Mouse (Mus musculus): ENCODE results near the gene Akap5. TPM values are rescaled to one million over a fixed set of nuclear protein-coding genes. Genes with fewer than 3 reads are reported as not detected.

The Akap5 gene
- polyA plus RNA-seq, 1 experiment: 4.3 TPM

GRCm38 (mm10) chr12:76288494-76288893, 36.2 kb upstream of the Akap5 start:
- Histone ChIP-seq H3K4me3 (replicated peaks; ENCODE audit: control insufficient read depth, low read depth, low read length) (no peak overlapping the region), H3K4me1 (ENCODE audit: control insufficient read depth, insufficient read depth, low read length) (no peaks in the 10 kb centered on the region), H3K27ac (ENCODE audit: control insufficient read depth, insufficient read depth, low read depth, low read length, poor library complexity) (no peak overlapping the region)
- TF ChIP-seq CTCF (IDR thresholded peaks at IDR 0.05; ENCODE audit: control insufficient read depth, insufficient read depth, low read length): no peak
- no peak for TF ChIP-seq POLR2A (IDR thresholded peaks at IDR 0.05; ENCODE audit: borderline replicate concordance, control insufficient read depth, low read depth, low read length)
- 90% methylated on average over 5 of the region's 5 CpGs for WGBS

- no peak for TF ChIP-seq CTCF (IDR thresholded peaks at IDR 0.05; ENCODE audit: control insufficient read depth, insufficient read depth, low read length)
- no peak for TF ChIP-seq POLR2A (IDR thresholded peaks at IDR 0.05; ENCODE audit: borderline replicate concordance, control insufficient read depth, low read depth, low read length)
- Histone ChIP-seq H3K4me1 (ENCODE audit: control insufficient read depth, insufficient read depth, low read length) (no peaks in the 10 kb centered on the region), H3K4me3 (replicated peaks; ENCODE audit: control insufficient read depth, low read depth, low read length) (no peak overlapping the region), H3K27ac (ENCODE audit: control insufficient read depth, insufficient read depth, low read depth, low read length, poor library complexity) (no peak overlapping the region)
- 93% methylated on average over 12 of the region's 12 CpGs for WGBS
Measured at GRCm38 (mm10) chr12:76289428-76289827, 35.3 kb upstream of the Akap5 start.

GRCm38 (mm10) chr12:76290271-76290670, 34.4 kb upstream of the Akap5 start:
- TF ChIP-seq POLR2A (IDR thresholded peaks at IDR 0.05; ENCODE audit: borderline replicate concordance, control insufficient read depth, low read depth, low read length) (no peak), CTCF (IDR thresholded peaks at IDR 0.05; ENCODE audit: control insufficient read depth, insufficient read depth, low read length) (no peak)
- Histone ChIP-seq H3K4me1 (ENCODE audit: control insufficient read depth, insufficient read depth, low read length) (no peaks in the 10 kb centered on the region), H3K4me3 (replicated peaks; ENCODE audit: control insufficient read depth, low read depth, low read length) (no peak overlapping the region), H3K27ac (ENCODE audit: control insufficient read depth, insufficient read depth, low read depth, low read length, poor library complexity) (no peak overlapping the region)
- 90% methylated on average over 2 of the region's 2 CpGs for WGBS

- no peak overlapping the region for H3K4me3 ChIP-seq (replicated peaks; ENCODE audit: control insufficient read depth, low read depth, low read length)
- no peak overlapping the region for H3K27ac ChIP-seq (ENCODE audit: control insufficient read depth, insufficient read depth, low read depth, low read length, poor library complexity)
- H3K4me1 ChIP-seq (ENCODE audit: control insufficient read depth, insufficient read depth, low read length): no peaks in the 10 kb centered on the region
- peak; percentile 86 for TF ChIP-seq CTCF (IDR thresholded peaks at IDR 0.05; ENCODE audit: control insufficient read depth, insufficient read depth, low read length)
- no peak for TF ChIP-seq POLR2A (IDR thresholded peaks at IDR 0.05; ENCODE audit: borderline replicate concordance, control insufficient read depth, low read depth, low read length)
- 62% methylated on average over 7 of the region's 7 CpGs for WGBS
Measured at GRCm38 (mm10) chr12:76293192-76293591, 31.5 kb upstream of the Akap5 start.

- no peak for TF ChIP-seq CTCF (IDR thresholded peaks at IDR 0.05; ENCODE audit: control insufficient read depth, insufficient read depth, low read length)
- no peak for TF ChIP-seq POLR2A (IDR thresholded peaks at IDR 0.05; ENCODE audit: borderline replicate concordance, control insufficient read depth, low read depth, low read length)
- no peak overlapping the region for H3K4me3 ChIP-seq (replicated peaks; ENCODE audit: control insufficient read depth, low read depth, low read length)
- WGBS: 84% methylated on average over 5 of the region's 5 CpGs
- H3K4me1 ChIP-seq (ENCODE audit: control insufficient read depth, insufficient read depth, low read length): no peaks in the 10 kb centered on the region
- no peak overlapping the region for H3K27ac ChIP-seq (ENCODE audit: control insufficient read depth, insufficient read depth, low read depth, low read length, poor library complexity)
Measured at GRCm38 (mm10) chr12:76297830-76298229, 26.9 kb upstream of the Akap5 start.

- no peak overlapping the region for H3K27ac ChIP-seq (ENCODE audit: control insufficient read depth, insufficient read depth, low read depth, low read length, poor library complexity)
- H3K4me1 ChIP-seq (ENCODE audit: control insufficient read depth, insufficient read depth, low read length): no peaks in the 10 kb centered on the region
- TF ChIP-seq CTCF (IDR thresholded peaks at IDR 0.05; ENCODE audit: control insufficient read depth, insufficient read depth, low read length): no peak
- no peak for TF ChIP-seq POLR2A (IDR thresholded peaks at IDR 0.05; ENCODE audit: borderline replicate concordance, control insufficient read depth, low read depth, low read length)
- WGBS: 88% methylated on average over 9 of the region's 9 CpGs
- no peak overlapping the region for H3K4me3 ChIP-seq (replicated peaks; ENCODE audit: control insufficient read depth, low read depth, low read length)
Measured at GRCm38 (mm10) chr12:76299361-76299906, 25.3 kb upstream of the Akap5 start.

GRCm38 (mm10) chr12:76300367-76300766, 24.3 kb upstream of the Akap5 start:
- WGBS: 89% methylated on average over 10 of the region's 10 CpGs
- Histone ChIP-seq H3K27ac (ENCODE audit: control insufficient read depth, insufficient read depth, low read depth, low read length, poor library complexity) (no peak overlapping the region), H3K4me3 (replicated peaks; ENCODE audit: control insufficient read depth, low read depth, low read length) (no peak overlapping the region), H3K4me1 (ENCODE audit: control insufficient read depth, insufficient read depth, low read length) (no peaks in the 10 kb centered on the region)
- no peak for TF ChIP-seq CTCF (IDR thresholded peaks at IDR 0.05; ENCODE audit: control insufficient read depth, insufficient read depth, low read length)
- TF ChIP-seq POLR2A (IDR thresholded peaks at IDR 0.05; ENCODE audit: borderline replicate concordance, control insufficient read depth, low read depth, low read length): no peak

GRCm38 (mm10) chr12:76303474-76303873, 21.2 kb upstream of the Akap5 start:
- no peak overlapping the region for H3K4me3 ChIP-seq (replicated peaks; ENCODE audit: control insufficient read depth, low read depth, low read length)
- 93% methylated on average over 11 of the region's 11 CpGs for WGBS
- H3K4me1 ChIP-seq (ENCODE audit: control insufficient read depth, insufficient read depth, low read length): no peaks in the 10 kb centered on the region
- no peak overlapping the region for H3K27ac ChIP-seq (ENCODE audit: control insufficient read depth, insufficient read depth, low read depth, low read length, poor library complexity)
- TF ChIP-seq POLR2A (IDR thresholded peaks at IDR 0.05; ENCODE audit: borderline replicate concordance, control insufficient read depth, low read depth, low read length): no peak
- TF ChIP-seq CTCF (IDR thresholded peaks at IDR 0.05; ENCODE audit: control insufficient read depth, insufficient read depth, low read length): no peak

- no peak for TF ChIP-seq CTCF (IDR thresholded peaks at IDR 0.05; ENCODE audit: control insufficient read depth, insufficient read depth, low read length)
- TF ChIP-seq POLR2A (IDR thresholded peaks at IDR 0.05; ENCODE audit: borderline replicate concordance, control insufficient read depth, low read depth, low read length): no peak
- H3K4me1 ChIP-seq (ENCODE audit: control insufficient read depth, insufficient read depth, low read length): no peaks in the 10 kb centered on the region
- H3K27ac ChIP-seq (ENCODE audit: control insufficient read depth, insufficient read depth, low read depth, low read length, poor library complexity): no peak overlapping the region
- 89% methylated on average over 4 of the region's 4 CpGs for WGBS
- H3K4me3 ChIP-seq (replicated peaks; ENCODE audit: control insufficient read depth, low read depth, low read length): no peak overlapping the region
Measured at GRCm38 (mm10) chr12:76304199-76304598, 20.5 kb upstream of the Akap5 start.

All from bone marrow, adult 2 months (tissue).